Mouse (Mus musculus) stomach, embryonic 15.5 days (tissue): ENCODE measurements around the gene Pla1a. TPM values are rescaled to one million over a fixed set of nuclear protein-coding genes. Genes with fewer than 3 reads are reported as not detected.

Experiments
- ATAC-seq: fragments of 200-750 bp; cut with Nextera tagmentation; 2 replicates; pipeline ENCODE4 v1.8.0; 2017; ENCODE audit warnings: low read depth, moderate number of reproducible peaks, moderate TSS enrichment; ENCODE audit not compliant: insufficient read depth, low FRiP score
- H3K27ac ChIP-seq: fragments of 300-500 bp; sonication (generic); 2 replicates; pipeline ENCODE4 v1.5.1; 2015; ENCODE audit warnings: mild to moderate bottlenecking, inconsistent platforms
- H3K27me3 ChIP-seq: fragments of 300-500 bp; sonication (generic); replicated peaks from 2 replicates; pipeline ENCODE4 v1.6.1; 2015; ENCODE audit warnings: inconsistent platforms
- H3K36me3 ChIP-seq: fragments of 300-500 bp; sonication (generic); 2 replicates; pipeline ENCODE4 v1.6.1; 2015; ENCODE audit warnings: inconsistent platforms
- H3K4me1 ChIP-seq: fragments of 300-500 bp; sonication (generic); 2 replicates; pipeline ENCODE4 v1.6.1; 2015; ENCODE audit warnings: inconsistent platforms
- H3K4me2 ChIP-seq: fragments of 300-500 bp; sonication (generic); 2 replicates; pipeline ENCODE4 v1.6.1; 2015; ENCODE audit warnings: mild to moderate bottlenecking, inconsistent platforms
- H3K4me3 ChIP-seq: fragments of 300-500 bp; sonication (generic); replicated peaks from 2 replicates; pipeline ENCODE4 v1.5.1; 2015; ENCODE audit warnings: inconsistent platforms
- H3K9ac ChIP-seq: fragments of 300-500 bp; sonication (generic); 2 replicates; pipeline ENCODE4 v1.6.1; 2015; ENCODE audit warnings: inconsistent platforms
- H3K9me3 ChIP-seq: fragments of 300-500 bp; sonication (generic); 2 replicates; pipeline ENCODE4 v1.6.1; 2016; ENCODE audit warnings: inconsistent platforms
- WGBS: fragments of 180-500 bp; shearing (Covaris S2); methylation state at CpG from one replicate; pipeline ENCODE4 v1.1.7; 2015; 5-methylcytosine and 5-hydroxymethylcytosine counted together
- polyA plus RNA-seq: library from polyadenylated mRNA; unstranded; fragments of >200 nt; fragmentation: Nextera tagmentation; extraction: Ambion mirVana; gene quantifications from 2 replicates; pipeline ENCODE4 v1.2.1, GENCODE M21; 2015

Pla1a gene
- polyA plus RNA-seq, 1 experiment from 2014 or later = 3.2 TPM

DNA sequence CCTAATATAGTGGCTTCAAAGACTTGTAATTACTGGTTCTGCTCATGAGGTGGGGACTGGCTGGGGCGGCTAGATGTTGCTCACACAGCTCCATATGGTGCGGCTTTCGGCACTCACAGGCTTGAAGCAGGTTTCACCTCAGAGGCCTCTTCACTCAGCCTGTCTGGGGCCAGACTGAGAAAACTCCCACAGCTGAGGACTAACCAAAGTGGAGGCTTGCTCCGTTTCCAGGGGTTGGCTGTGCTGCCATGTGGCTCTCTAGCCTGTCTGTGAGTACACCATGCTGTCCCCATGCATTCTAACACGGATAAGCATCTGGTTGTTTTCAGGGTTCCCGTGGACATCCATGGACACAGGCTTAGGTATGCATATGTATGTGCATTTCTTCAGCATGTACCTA, 54.4 kb downstream of the Pla1a start:
- Histone ChIP-seq H3K4me1 (peaks cover 5% of the 10 kb centered on the region; the same call in 1 of the 2 replicates), H3K4me2 (no peak overlapping the region), H3K36me3 (no peaks in the 10 kb centered on the region), H3K9me3 (no peaks in the 10 kb centered on the region), H3K9ac (no peak overlapping the region), H3K27ac (no peak overlapping the region), H3K27me3 (no peaks in the 10 kb centered on the region), H3K4me3 (no peak overlapping the region)
- WGBS = 83% methylated on average over 6 of the region's 6 CpGs
- ATAC-seq = no peak

DNA sequence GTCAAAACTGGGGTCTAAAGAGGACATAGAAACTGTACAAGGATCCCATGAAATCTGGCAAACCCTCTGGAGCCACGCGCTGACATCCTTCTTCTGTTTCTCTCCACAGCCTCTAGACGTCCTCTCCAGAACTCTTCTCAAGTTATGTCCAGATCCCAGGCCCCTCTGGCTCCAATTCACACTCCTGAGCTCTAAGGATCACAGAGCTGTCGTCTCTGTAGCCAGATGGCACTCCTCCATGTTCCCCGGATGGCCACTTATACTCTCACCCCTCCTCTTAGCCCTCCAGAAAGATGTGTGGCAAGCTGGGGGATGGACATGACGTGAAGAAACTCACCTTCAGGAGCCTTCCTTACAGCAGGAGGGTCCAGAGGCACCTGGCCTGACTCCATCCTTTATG, 55.4 kb downstream of the Pla1a start:
- no peak overlapping the region for H3K4me3 ChIP-seq
- peaks cover 5% of the 10 kb centered on the region; the same call in 1 of the 2 replicates for H3K4me1 ChIP-seq
- 80% methylated on average over 6 of the region's 6 CpGs for WGBS
- no peak overlapping the region for H3K9ac ChIP-seq
- H3K27me3 ChIP-seq = no peaks in the 10 kb centered on the region
- no peaks in the 10 kb centered on the region for H3K36me3 ChIP-seq
- H3K27ac ChIP-seq = no peak overlapping the region
- ATAC-seq = no peak
- no peaks in the 10 kb centered on the region for H3K9me3 ChIP-seq
- H3K4me2 ChIP-seq = no peak overlapping the region

DNA sequence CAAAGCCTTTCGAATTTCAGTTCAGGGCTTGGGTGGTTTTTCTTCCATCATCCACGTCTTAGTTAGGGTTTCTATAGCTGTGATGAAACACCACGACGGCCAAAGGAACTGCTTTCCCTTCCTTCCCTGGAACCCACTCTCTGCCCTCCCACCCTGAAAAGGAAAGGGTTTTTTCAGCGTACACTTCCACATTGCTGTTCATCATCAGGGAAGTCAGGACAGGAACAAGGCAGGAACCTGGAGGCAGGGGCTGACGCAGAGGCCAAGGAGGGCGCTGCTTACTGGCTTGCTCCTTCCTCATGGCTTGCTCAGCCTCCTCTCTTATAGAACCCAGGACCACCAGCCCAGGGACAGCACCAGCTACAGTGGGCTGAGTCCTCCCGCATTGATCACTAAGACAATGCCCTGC, 56.1 kb downstream of the Pla1a start:
- no peak for ATAC-seq
- peak overlapping the region; percentile 61; the same call in 1 of the 2 replicates for H3K27ac ChIP-seq
- H3K9me3 ChIP-seq = no peaks in the 10 kb centered on the region
- no peaks in the 10 kb centered on the region for H3K36me3 ChIP-seq
- WGBS = 50% methylated on average over 8 of the region's 8 CpGs
- no peak overlapping the region; the same call in 1 of the 2 replicates for H3K9ac ChIP-seq
- H3K4me3 ChIP-seq = peak overlapping the region; percentile 36
- no peaks in the 10 kb centered on the region for H3K27me3 ChIP-seq
- peaks cover 5% of the 10 kb centered on the region; the same call in 1 of the 2 replicates for H3K4me1 ChIP-seq
- peak overlapping the region; percentile 54 for H3K4me2 ChIP-seq

DNA sequence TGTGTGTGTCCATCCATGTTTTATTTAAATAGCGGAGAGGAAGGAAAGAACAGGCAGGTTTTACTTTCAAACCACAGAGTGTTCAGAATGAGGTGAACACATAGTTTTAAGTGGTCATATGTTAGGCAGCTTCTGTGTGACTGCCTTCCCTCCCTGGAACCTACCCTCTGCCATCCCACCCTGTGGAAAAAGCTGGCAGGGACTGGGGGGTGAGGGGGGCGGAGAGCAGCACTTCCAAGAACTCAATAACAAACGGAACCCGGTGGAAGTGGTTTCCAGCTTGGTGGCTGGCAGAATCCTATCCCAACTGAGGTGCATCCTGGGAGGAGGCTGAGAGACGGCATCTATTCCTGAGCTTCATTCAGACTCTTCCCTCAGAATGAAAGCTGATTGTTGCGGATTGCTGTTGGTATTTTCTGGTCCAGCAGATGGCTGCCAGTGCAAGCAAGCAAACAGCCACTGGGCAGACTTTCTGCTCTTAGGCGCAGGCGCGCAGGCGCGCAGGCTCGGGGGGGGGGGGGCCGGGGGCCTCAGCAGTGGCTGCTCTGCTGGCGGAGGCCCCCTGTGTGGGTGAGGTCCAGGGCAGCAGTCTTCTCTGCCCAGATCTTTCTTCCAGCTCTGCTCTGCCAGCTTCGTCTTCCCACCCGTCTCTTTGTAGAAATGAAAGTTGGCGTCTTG, 56.6 kb downstream of the Pla1a start:
- Histone ChIP-seq H3K4me3 (peak overlapping the region; percentile 36), H3K36me3 (no peaks in the 10 kb centered on the region), H3K9ac (no peak overlapping the region; the same call in 1 of the 2 replicates), H3K27ac (peak overlapping the region; percentile 61; the same call in 1 of the 2 replicates), H3K4me1 (peaks cover 5% of the 10 kb centered on the region; the same call in 1 of the 2 replicates), H3K4me2 (peak overlapping the region; percentile 54), H3K27me3 (no peaks in the 10 kb centered on the region), H3K9me3 (no peaks in the 10 kb centered on the region)
- ATAC-seq = no peak
- 33% methylated on average over 16 of the region's 17 CpGs for WGBS

DNA sequence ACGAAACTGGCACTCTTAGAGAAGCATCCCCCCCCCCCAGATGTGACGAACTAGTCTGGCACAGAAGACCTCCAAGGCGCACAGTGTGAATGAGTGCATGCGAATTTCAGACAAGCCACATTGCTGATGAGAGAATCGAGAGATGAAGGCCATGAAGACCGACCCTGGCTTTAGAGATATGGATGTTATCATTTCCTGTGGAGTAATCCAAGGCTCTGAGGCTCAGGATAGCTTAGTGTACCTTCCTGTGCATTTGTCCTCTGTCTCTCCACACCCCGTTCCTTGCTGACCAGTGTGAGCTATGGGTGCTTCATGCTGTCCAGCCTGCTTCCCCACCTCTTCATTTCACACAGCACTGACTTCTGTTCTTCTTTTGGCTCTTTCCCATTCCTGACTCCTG, 57.8 kb downstream of the Pla1a start:
- H3K9me3 ChIP-seq = no peaks in the 10 kb centered on the region
- peaks cover 5% of the 10 kb centered on the region; the same call in 1 of the 2 replicates for H3K4me1 ChIP-seq
- H3K9ac ChIP-seq = no peak overlapping the region
- no peak overlapping the region for H3K4me2 ChIP-seq
- H3K27ac ChIP-seq = no peak overlapping the region
- ATAC-seq = no peak
- no peak overlapping the region for H3K4me3 ChIP-seq
- H3K27me3 ChIP-seq = no peaks in the 10 kb centered on the region
- H3K36me3 ChIP-seq = no peaks in the 10 kb centered on the region
- WGBS = 78% methylated on average over 7 of the region's 7 CpGs

DNA sequence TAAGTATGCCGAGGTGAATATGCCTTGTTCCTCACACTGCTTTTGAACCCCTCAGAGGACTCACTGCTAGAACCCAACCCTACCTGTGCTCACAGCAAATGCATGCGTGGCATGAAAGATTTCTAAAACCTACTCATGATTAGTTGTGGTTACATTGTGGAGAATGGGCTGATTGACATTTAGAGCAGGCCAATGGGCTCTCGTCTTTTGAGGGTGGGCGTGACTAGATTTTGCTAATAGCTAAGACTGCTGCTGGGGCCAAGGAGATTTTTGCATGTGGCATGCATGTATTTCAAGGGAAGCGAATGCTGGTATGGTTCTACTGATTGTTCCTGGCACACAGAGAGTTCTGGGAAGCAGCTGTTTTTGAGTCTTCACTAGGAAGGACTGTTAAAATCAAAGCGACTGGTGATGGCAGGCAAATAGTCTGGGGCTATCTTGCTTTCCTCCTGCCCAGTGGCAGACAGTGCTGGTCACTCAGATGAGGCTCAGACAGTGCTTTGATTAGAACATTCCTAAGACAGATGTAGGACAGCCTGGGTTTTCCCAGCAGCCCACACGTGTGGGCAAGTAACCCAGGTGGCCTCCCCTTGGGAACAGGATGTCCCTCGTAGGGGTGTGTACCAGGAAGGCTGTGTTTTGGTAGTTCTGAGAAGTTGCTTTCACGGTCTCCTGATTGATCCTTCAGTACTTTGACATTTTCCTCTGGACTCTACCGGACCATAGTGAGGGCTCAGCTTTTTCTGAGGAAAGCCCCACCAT, 58.4 kb downstream of the Pla1a start:
- no peaks in the 10 kb centered on the region for H3K9me3 ChIP-seq
- no peak for ATAC-seq
- peaks cover 5% of the 10 kb centered on the region; the same call in 1 of the 2 replicates for H3K4me1 ChIP-seq
- WGBS = 76% methylated on average over 10 of the region's 10 CpGs
- no peak overlapping the region for H3K4me3 ChIP-seq
- H3K4me2 ChIP-seq = no peak overlapping the region
- H3K36me3 ChIP-seq = no peaks in the 10 kb centered on the region
- no peak overlapping the region for H3K9ac ChIP-seq
- no peak overlapping the region for H3K27ac ChIP-seq
- no peaks in the 10 kb centered on the region for H3K27me3 ChIP-seq

DNA sequence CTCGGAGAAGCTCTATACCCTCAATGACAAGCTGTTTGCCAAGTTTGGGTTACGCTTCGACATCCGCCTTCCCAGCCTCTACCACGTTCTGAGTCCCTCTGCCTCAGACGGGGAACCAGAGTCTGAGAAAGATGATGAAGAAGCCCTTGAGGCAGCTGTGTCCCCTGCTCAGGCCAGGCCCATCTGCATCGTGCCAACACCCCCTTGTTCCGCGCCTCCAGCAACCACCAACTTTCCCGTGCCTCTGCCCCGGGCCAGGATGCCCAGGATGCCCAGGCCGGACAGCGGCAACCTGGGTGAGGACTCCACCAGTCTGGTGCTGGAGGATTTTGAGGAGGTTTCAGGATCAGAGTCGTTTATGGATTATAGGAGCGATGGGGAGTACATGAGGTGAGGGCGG, 59.0 kb downstream of the Pla1a start:
- no peaks in the 10 kb centered on the region for H3K36me3 ChIP-seq
- ATAC-seq = no peak
- H3K27ac ChIP-seq = no peak overlapping the region
- H3K9me3 ChIP-seq = no peaks in the 10 kb centered on the region
- H3K4me3 ChIP-seq = no peak overlapping the region
- no peak overlapping the region for H3K4me2 ChIP-seq
- H3K27me3 ChIP-seq = no peaks in the 10 kb centered on the region
- 84% methylated on average over 16 of the region's 16 CpGs for WGBS
- no peak overlapping the region for H3K9ac ChIP-seq
- peaks cover 5% of the 10 kb centered on the region; the same call in 1 of the 2 replicates for H3K4me1 ChIP-seq

DNA sequence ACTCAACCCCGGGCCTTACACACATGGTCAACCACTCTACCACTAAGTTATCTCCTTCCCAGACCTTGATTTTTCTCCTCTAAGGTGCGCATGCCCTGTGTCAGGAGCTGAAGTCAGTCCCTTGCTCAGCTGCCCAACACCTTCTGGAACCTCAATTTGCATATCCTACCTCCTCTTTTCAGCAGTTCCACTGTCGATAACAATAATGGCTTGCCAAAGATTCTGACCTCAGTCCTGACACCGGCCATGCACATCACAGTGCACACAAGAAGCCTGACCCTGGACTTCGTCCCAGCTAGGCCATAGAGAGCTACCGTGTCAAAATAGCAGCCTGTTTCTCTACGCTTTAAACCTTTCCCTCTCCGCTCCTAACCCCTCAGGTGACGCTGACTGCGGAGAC, 59.5 kb downstream of the Pla1a start:
- Histone ChIP-seq H3K27me3 (no peaks in the 10 kb centered on the region), H3K9ac (no peak overlapping the region), H3K4me2 (no peak overlapping the region), H3K36me3 (no peaks in the 10 kb centered on the region), H3K27ac (no peak overlapping the region), H3K9me3 (no peaks in the 10 kb centered on the region), H3K4me3 (no peak overlapping the region), H3K4me1 (peaks cover 5% of the 10 kb centered on the region; the same call in 1 of the 2 replicates)
- no peak for ATAC-seq
- 82% methylated on average over 10 of the region's 10 CpGs for WGBS

DNA sequence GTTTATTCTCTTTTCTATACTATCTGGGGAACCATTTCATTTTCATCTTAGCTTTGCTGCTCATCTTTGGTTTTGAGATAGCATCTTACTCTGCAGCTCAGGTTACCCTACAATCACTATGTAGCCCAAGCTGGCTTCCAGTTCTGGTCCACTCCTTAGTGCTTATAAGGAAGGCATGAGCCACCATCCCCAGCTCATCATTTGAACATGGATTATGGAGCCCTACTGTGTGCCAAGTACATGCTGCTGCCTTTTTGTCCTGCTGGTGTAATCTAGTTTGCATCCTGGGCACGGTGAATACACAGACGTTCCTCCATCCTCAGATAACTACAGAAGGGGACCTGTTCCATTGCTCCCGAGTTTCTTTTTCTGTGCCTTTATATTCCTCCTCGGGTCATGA, 60.1 kb downstream of the Pla1a start:
- Histone ChIP-seq H3K9ac (no peak overlapping the region), H3K27me3 (no peaks in the 10 kb centered on the region), H3K27ac (no peak overlapping the region), H3K9me3 (no peaks in the 10 kb centered on the region), H3K4me3 (no peak overlapping the region), H3K36me3 (no peaks in the 10 kb centered on the region), H3K4me1 (peaks cover 5% of the 10 kb centered on the region; the same call in 1 of the 2 replicates), H3K4me2 (no peak overlapping the region)
- ATAC-seq = no peak
- 88% methylated on average over 4 of the region's 4 CpGs for WGBS

DNA sequence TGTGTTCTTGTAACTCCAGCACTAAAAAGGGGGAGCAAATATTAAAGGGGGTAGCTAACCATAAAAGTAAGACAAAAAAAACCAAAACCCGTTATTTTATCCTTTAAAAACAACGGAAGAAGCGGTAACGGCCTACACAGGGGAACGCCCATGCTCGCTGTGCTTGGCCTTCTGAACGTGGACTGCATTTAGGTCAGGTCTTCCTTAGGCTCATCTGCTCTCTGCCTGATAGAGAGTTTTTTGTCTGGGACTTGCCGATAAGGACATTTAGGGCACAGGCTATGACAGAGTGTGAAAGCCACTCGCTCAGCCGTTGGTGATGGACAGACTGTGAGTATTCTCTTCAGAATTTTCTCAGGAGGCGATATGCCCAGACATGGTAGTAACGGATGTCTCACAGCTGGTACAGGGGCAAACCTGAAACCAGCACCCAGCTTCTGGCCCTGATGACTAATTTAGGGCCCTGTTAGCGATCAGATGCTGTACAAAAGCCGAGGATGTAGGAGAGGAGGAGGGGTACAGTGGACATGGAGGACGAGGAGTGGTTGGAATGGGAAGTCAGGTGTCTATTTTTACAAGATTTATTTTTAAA, 61.1 kb downstream of the Pla1a start:
- Histone ChIP-seq H3K27me3 (no peaks in the 10 kb centered on the region), H3K27ac (no peak overlapping the region), H3K4me1 (peaks cover 5% of the 10 kb centered on the region; the same call in 1 of the 2 replicates), H3K4me3 (no peak overlapping the region), H3K36me3 (no peaks in the 10 kb centered on the region), H3K4me2 (no peak overlapping the region), H3K9ac (no peak overlapping the region), H3K9me3 (no peaks in the 10 kb centered on the region)
- WGBS = 85% methylated on average over 15 of the region's 15 CpGs
- ATAC-seq = peak; percentile 87

DNA sequence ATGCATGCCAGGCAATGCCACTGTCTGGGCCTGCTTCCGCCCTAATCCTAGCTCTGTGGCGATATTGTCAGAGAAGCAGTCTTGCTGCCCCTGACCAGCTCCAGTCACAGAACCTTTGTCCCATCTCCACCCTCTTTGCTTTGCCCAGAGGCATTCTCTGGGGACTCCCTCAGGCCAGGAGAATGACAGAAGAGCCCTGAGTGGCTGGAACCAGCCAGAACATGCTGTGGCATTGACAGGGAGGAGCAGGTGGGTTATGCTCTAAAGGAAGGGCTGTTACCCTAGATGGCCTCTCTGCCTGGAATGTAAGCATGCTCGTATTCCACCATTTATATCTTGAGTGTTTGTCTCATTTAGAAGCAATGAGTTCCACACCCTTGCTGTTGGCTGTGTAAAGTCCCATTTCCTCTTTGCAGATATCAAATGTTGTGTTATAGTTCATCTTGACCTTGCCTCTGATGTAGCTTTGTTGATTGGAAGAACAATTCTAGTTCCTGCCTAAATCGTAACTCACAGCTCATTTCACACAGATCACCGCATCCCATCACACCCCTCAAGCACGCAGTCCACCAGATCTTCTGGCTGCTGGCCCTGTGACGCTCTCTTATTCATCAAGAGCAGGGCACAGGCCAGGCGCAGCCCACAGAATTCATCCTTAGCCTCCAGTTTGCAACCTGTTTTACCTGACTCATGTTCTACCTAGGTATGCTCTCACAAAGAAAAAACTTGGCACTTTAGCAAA, 62.1 kb downstream of the Pla1a start:
- WGBS = 73% methylated on average over 8 of the region's 8 CpGs
- H3K4me1 ChIP-seq = no peaks in the 10 kb centered on the region
- no peak overlapping the region for H3K9ac ChIP-seq
- no peaks in the 10 kb centered on the region for H3K27me3 ChIP-seq
- no peak overlapping the region for H3K4me2 ChIP-seq
- H3K9me3 ChIP-seq = no peaks in the 10 kb centered on the region
- H3K27ac ChIP-seq = no peak overlapping the region
- ATAC-seq = no peak
- no peaks in the 10 kb centered on the region for H3K36me3 ChIP-seq
- H3K4me3 ChIP-seq = no peak overlapping the region
